Mouse (Mus musculus) kidney, embryonic 16.5 days (tissue): ENCODE results near the gene Ttc16. TPM values are rescaled to one million over a fixed set of nuclear protein-coding genes. Genes with fewer than 3 reads are reported as not detected.

Experiments used
- ATAC-seq: fragments of 200-750 bp; cut with Nextera tagmentation; 2 replicates; pipeline ENCODE4 v1.8.0; 2017; ENCODE audit warnings: moderate TSS enrichment; ENCODE audit not compliant: low FRiP score, low TSS enrichment
- H3K27ac ChIP-seq: fragments of 300-500 bp; sonication (generic); 2 replicates; pipeline ENCODE4 v1.5.1; 2014; ENCODE audit warnings: low read length
- H3K27me3 ChIP-seq: fragments of 300-500 bp; sonication (generic); 2 replicates; pipeline ENCODE4 v1.6.1; 2014; ENCODE audit warnings: low read length, control low read depth, mixed read lengths; ENCODE audit not compliant: insufficient read depth
- H3K36me3 ChIP-seq: fragments of 300-500 bp; sonication (generic); 2 replicates; pipeline ENCODE4 v1.6.1; 2014; ENCODE audit warnings: low read length, control low read depth, mixed read lengths; ENCODE audit not compliant: insufficient read depth
- H3K4me1 ChIP-seq: fragments of 300-500 bp; sonication (generic); 2 replicates; pipeline ENCODE4 v1.6.1; 2014; ENCODE audit warnings: low read length, control low read depth, mixed read lengths; ENCODE audit not compliant: insufficient read depth
- H3K4me2 ChIP-seq: fragments of 300-500 bp; sonication (generic); replicated peaks from 2 replicates; pipeline ENCODE4 v1.6.1; 2014; ENCODE audit warnings: low read depth, low read length
- H3K4me3 ChIP-seq: fragments of 300-500 bp; sonication (generic); 2 replicates; pipeline ENCODE4 v1.5.1; 2014; ENCODE audit warnings: mild to moderate bottlenecking, low read length
- H3K9ac ChIP-seq: fragments of 300-500 bp; sonication (generic); replicated peaks from 2 replicates; pipeline ENCODE4 v1.6.1; 2014; ENCODE audit warnings: low read length
- H3K9me3 ChIP-seq: fragments of 300-500 bp; sonication (generic); 2 replicates; pipeline ENCODE4 v1.6.1; 2016; ENCODE audit warnings: low read length, control low read depth
- WGBS: fragments of 180-500 bp; shearing (Covaris S2); extraction: QIAGEN DNeasy Blood & Tissue Kit; methylation state at CpG from one replicate; pipeline ENCODE4 v1.1.7; 2014; 5-methylcytosine and 5-hydroxymethylcytosine counted together
- polyA plus RNA-seq: library from polyadenylated mRNA; unstranded; fragments of >200 nt; fragmentation: Nextera tagmentation; extraction: Ambion mirVana; gene quantifications from 2 replicates; pipeline ENCODE4 v1.2.1, GENCODE M21; 2015

Ttc16 gene
- polyA plus RNA-seq, 1 experiment from 2014 or later, result 0.29 TPM

GRCm38 (mm10) chr2:32751665-32752033 lies 23.8 kb downstream of the Ttc16 start:
- Histone ChIP-seq H3K9me3 (no peaks in the 10 kb centered on the region), H3K36me3 (peaks cover 22% of the 10 kb centered on the region), H3K4me1 (peaks cover 13% of the 10 kb centered on the region), H3K27me3 (no peaks in the 10 kb centered on the region), H3K4me3 (peak overlapping the region; percentile 46), H3K4me2 (peak overlapping the region; percentile 63), H3K27ac (peak overlapping the region; percentile 62), H3K9ac (peak overlapping the region; percentile 50)
- ATAC-seq, result no peak
- WGBS, result 35% methylated on average over 8 of the region's 10 CpGs

- peak overlapping the region; percentile 62 for H3K27ac ChIP-seq
- peak overlapping the region; percentile 46 for H3K4me3 ChIP-seq
- H3K27me3 ChIP-seq, result no peaks in the 10 kb centered on the region
- H3K36me3 ChIP-seq, result peaks cover 28% of the 10 kb centered on the region
- no peaks in the 10 kb centered on the region for H3K9me3 ChIP-seq
- ATAC-seq, result peak; percentile 93
- WGBS, result 14% methylated on average over 31 of the region's 31 CpGs
- peak overlapping the region; percentile 63 for H3K4me2 ChIP-seq
- peak overlapping the region; percentile 50 for H3K9ac ChIP-seq
- H3K4me1 ChIP-seq, result peaks cover 13% of the 10 kb centered on the region
Observed at GRCm38 (mm10) chr2:32750887-32751664, 24.4 kb downstream of the Ttc16 start.

GRCm38 (mm10) chr2:32750199-32750598 lies 25.2 kb downstream of the Ttc16 start:
- no peak overlapping the region for H3K9ac ChIP-seq
- H3K4me1 ChIP-seq, result peaks cover 13% of the 10 kb centered on the region
- no peak overlapping the region for H3K27ac ChIP-seq
- no peaks in the 10 kb centered on the region for H3K27me3 ChIP-seq
- H3K9me3 ChIP-seq, result no peaks in the 10 kb centered on the region
- no peak overlapping the region for H3K4me2 ChIP-seq
- no peak for ATAC-seq
- no peak overlapping the region for H3K4me3 ChIP-seq
- 73% methylated on average over 7 of the region's 7 CpGs for WGBS
- H3K36me3 ChIP-seq, result peaks cover 30% of the 10 kb centered on the region

- WGBS, result 81% methylated on average over 16 of the region's 16 CpGs
- no peak for ATAC-seq
- no peak overlapping the region for H3K27ac ChIP-seq
- no peaks in the 10 kb centered on the region for H3K27me3 ChIP-seq
- H3K9ac ChIP-seq, result no peak overlapping the region
- no peak overlapping the region for H3K4me3 ChIP-seq
- H3K9me3 ChIP-seq, result no peaks in the 10 kb centered on the region
- peaks cover 20% of the 10 kb centered on the region for H3K36me3 ChIP-seq
- H3K4me2 ChIP-seq, result no peak overlapping the region
- peaks cover 13% of the 10 kb centered on the region for H3K4me1 ChIP-seq
Observed at GRCm38 (mm10) chr2:32749082-32749481, 26.4 kb downstream of the Ttc16 start.

- 70% methylated on average over 15 of the region's 15 CpGs for WGBS
- no peak overlapping the region for H3K9ac ChIP-seq
- H3K9me3 ChIP-seq, result no peaks in the 10 kb centered on the region
- peaks cover 20% of the 10 kb centered on the region for H3K27me3 ChIP-seq
- no peak overlapping the region for H3K27ac ChIP-seq
- no peak for ATAC-seq
- no peak overlapping the region for H3K4me2 ChIP-seq
- no peak overlapping the region for H3K4me3 ChIP-seq
- H3K36me3 ChIP-seq, result peaks cover 14% of the 10 kb centered on the region
- H3K4me1 ChIP-seq, result peaks cover 14% of the 10 kb centered on the region
Observed at GRCm38 (mm10) chr2:32744272-32744982, 31.0 kb downstream of the Ttc16 start.

- Histone ChIP-seq H3K4me3 (peak overlapping the region; percentile 46; the same call in 1 of the 2 replicates), H3K4me2 (0 out of 2 replicates have a peak overlapping the region, but pooled peaks have one; percentile 77), H3K9me3 (no peaks in the 10 kb centered on the region), H3K27ac (no peak overlapping the region), H3K36me3 (peaks cover 8% of the 10 kb centered on the region; the same call in 1 of the 2 replicates), H3K9ac (no peak overlapping the region), H3K27me3 (peaks cover 20% of the 10 kb centered on the region), H3K4me1 (peaks cover 14% of the 10 kb centered on the region)
- WGBS, result 14% methylated on average over 18 of the region's 18 CpGs
- 0 out of 2 replicates have a peak, but pooled peaks have one; percentile 12 for ATAC-seq
Observed at GRCm38 (mm10) chr2:32742173-32742531, 33.3 kb downstream of the Ttc16 start.

- Histone ChIP-seq H3K9me3 (no peaks in the 10 kb centered on the region), H3K4me3 (peak overlapping the region; percentile 46), H3K9ac (peak overlapping the region; percentile 31; the same call in 1 of the 2 replicates), H3K4me2 (peak overlapping the region; percentile 77), H3K27me3 (peaks cover 20% of the 10 kb centered on the region), H3K4me1 (peaks cover 14% of the 10 kb centered on the region), H3K36me3 (peaks cover 6% of the 10 kb centered on the region; the same call in 1 of the 2 replicates), H3K27ac (no peak overlapping the region)
- peak; percentile 43 for ATAC-seq
- whole genome bisulfite sequencing, result 4% methylated on average over 51 of the region's 58 CpGs
Observed at GRCm38 (mm10) chr2:32741273-32742172, 33.9 kb downstream of the Ttc16 start.

- Histone ChIP-seq H3K4me2 (peak within 1 kb of the TSS; percentile 77), H3K9ac (peak within 1 kb of the TSS; percentile 31; the same call in 1 of the 2 replicates), H3K27ac (no peak within 1 kb of the TSS), H3K27me3 (peaks cover 20% of the 10 kb centered on the region), H3K36me3 (0 out of 2 replicates have a peak, but pooled peaks cover under 1% of the 10 kb centered on the region), H3K4me3 (peak within 1 kb of the TSS; percentile 46), H3K4me1 (peaks cover 14% of the 10 kb centered on the region), H3K9me3 (no peaks in the 10 kb centered on the region)
- ATAC-seq, result no peak
- 12% methylated on average over 11 of the region's 11 CpGs for WGBS
Observed at GRCm38 (mm10) chr2:32740916-32741272, 34.5 kb downstream of the Ttc16 start, which contains the start of gene 6330409D20Rik. 6330409D20Rik (minus strand) TSS chr2:32741016.

- H3K9me3 ChIP-seq, result no peaks in the 10 kb centered on the region
- no peak overlapping the region for H3K27ac ChIP-seq
- no peak for ATAC-seq
- 83% methylated on average over 4 of the region's 4 CpGs for WGBS
- H3K9ac ChIP-seq, result no peak overlapping the region
- no peaks in the 10 kb centered on the region for H3K36me3 ChIP-seq
- H3K4me3 ChIP-seq, result no peak overlapping the region
- H3K27me3 ChIP-seq, result peaks cover 20% of the 10 kb centered on the region
- H3K4me1 ChIP-seq, result peaks cover 30% of the 10 kb centered on the region
- H3K4me2 ChIP-seq, result no peak overlapping the region
Observed at GRCm38 (mm10) chr2:32739311-32739710, 36.1 kb downstream of the Ttc16 start.
